Mouse (Mus musculus): ENCODE results near the gene Ctss. TPM values are rescaled to one million over a fixed set of nuclear protein-coding genes. Genes with fewer than 3 reads are reported as not detected.
A peak's percentile ranks its signal among the peaks of the same experiment; 100 is the strongest.

Gene Ctss
- polyA plus RNA-seq, 1 experiment, result 18.1 TPM

GRCm38 (mm10) chr3:95588604-95589086 is 62.1 kb downstream of the Ctss start, which contains the start of gene Golph3l:
Golph3l (plus strand) TSS chr3:95588934.
- Histone ChIP-seq H3K4me1 (ENCODE audit: control insufficient read depth, insufficient read depth, low read length) (0 out of 2 replicates have a peak, but pooled peaks cover 2% of the 10 kb centered on the region), H3K27me3 (replicated peaks; ENCODE audit: control insufficient read depth, insufficient read depth, low read length) (no peaks in the 10 kb centered on the region), H3K4me3 (ENCODE audit: insufficient read depth, low read depth, low read length) (peak within 1 kb of the TSS; percentile 85), H3K36me3 (ENCODE audit: control insufficient read depth, insufficient read depth, low read length) (no peaks in the 10 kb centered on the region; the same call in 1 of the 2 replicates), H3K27ac (ENCODE audit: insufficient read depth, low read depth, low read length) (peak within 1 kb of the TSS; percentile 69)
- DNase-seq, result peak; percentile 99
- TF ChIP-seq POLR2A (IDR thresholded peaks at IDR 0.05; ENCODE audit: low read depth, low read length) (peak; percentile 23), CTCF (conservative IDR thresholded peaks at IDR 0.05; ENCODE audit: insufficient read depth, insufficient read length, low read depth, low read length) (no peak)
- under 1% methylated on average over 12 of the region's 12 CpGs for WGBS

DNA sequence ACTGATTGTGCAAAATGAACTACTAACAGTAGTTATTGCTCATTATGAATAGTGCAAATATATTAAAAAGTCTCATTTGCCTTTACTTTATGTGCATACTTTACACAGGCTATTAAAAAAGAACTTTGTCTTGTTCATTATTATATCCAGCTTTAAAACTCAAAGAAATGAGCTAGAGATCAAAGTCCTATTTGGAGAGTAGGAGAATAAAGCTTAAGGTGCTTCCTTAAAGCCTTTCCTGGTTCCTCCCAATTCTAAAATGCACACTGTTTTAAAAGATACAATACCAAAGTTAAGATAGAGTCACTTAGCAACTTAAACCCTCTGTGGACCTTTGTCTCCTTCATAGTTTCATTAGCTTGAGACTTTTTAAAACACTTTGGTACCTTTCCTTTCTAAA is 72.1 kb downstream of the Ctss start:
- TF ChIP-seq CTCF (conservative IDR thresholded peaks at IDR 0.05; ENCODE audit: insufficient read depth, insufficient read length, low read depth, low read length), result no peak
- TF ChIP-seq POLR2A (IDR thresholded peaks at IDR 0.05; ENCODE audit: low read depth, low read length), result no peak
- Histone ChIP-seq H3K4me1 (ENCODE audit: control insufficient read depth, insufficient read depth, low read length) (0 out of 2 replicates have a peak, but pooled peaks cover 2% of the 10 kb centered on the region), H3K4me3 (ENCODE audit: insufficient read depth, low read depth, low read length) (no peak overlapping the region), H3K36me3 (ENCODE audit: control insufficient read depth, insufficient read depth, low read length) (peaks cover 1% of the 10 kb centered on the region), H3K27me3 (replicated peaks; ENCODE audit: control insufficient read depth, insufficient read depth, low read length) (no peaks in the 10 kb centered on the region), H3K27ac (ENCODE audit: insufficient read depth, low read depth, low read length) (no peak overlapping the region)
- DNase-seq, result no peak

DNA sequence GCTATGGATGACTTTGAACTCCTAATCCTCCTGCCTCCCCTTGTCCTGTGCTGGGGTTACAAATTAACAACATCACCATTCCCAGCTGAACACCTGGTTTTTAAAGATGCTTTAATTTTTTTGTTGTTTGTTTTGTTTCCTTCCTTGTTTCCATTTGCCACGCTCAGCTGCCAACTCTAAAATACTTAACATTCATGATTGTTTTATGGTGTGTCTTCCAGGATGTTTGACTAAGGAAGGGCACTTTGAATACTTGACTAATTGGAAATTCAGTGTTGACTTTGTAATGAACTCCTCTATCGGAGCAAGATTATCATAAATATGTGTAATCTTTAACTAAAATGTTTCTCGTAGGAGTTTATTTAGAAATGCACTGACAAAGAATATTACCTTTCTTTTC is 74.7 kb downstream of the Ctss start:
- Histone ChIP-seq H3K27ac (ENCODE audit: insufficient read depth, low read depth, low read length) (peak overlapping the region; percentile 35), H3K27me3 (replicated peaks; ENCODE audit: control insufficient read depth, insufficient read depth, low read length) (no peaks in the 10 kb centered on the region), H3K36me3 (ENCODE audit: control insufficient read depth, insufficient read depth, low read length) (no peaks in the 10 kb centered on the region; the same call in 1 of the 2 replicates), H3K4me3 (ENCODE audit: insufficient read depth, low read depth, low read length) (no peak overlapping the region), H3K4me1 (ENCODE audit: control insufficient read depth, insufficient read depth, low read length) (0 out of 2 replicates have a peak, but pooled peaks cover 2% of the 10 kb centered on the region)
- DNase-seq, result no peak
- TF ChIP-seq CTCF (conservative IDR thresholded peaks at IDR 0.05; ENCODE audit: insufficient read depth, insufficient read length, low read depth, low read length), result no peak
- TF ChIP-seq POLR2A (IDR thresholded peaks at IDR 0.05; ENCODE audit: low read depth, low read length), result no peak
- 46% methylated on average over 3 of the region's 3 CpGs for WGBS

Other genes with a start within 250 kb of the Ctss start
- 120 and 155 TPM in 2 replicates for gene Mindy1, start 245.4 kb upstream of the Ctss start, polyA plus RNA-seq (2012; rRNA removed)
- gene Prune1, start 244.7 kb upstream of the Ctss start, polyA plus RNA-seq (2012; rRNA removed), result 25.6 and 27.0 TPM in 2 replicates
- gene Anxa9, start 219.6 kb upstream of the Ctss start, polyA plus RNA-seq (2012; rRNA removed), result 5.6 and 6.3 TPM in 2 replicates
- gene Cers2, start 212.0 kb upstream of the Ctss start, polyA plus RNA-seq (2012; rRNA removed), result 143 and 173 TPM in 2 replicates
- 11.4 and 11.6 TPM in 2 replicates for gene Setdb1, start 169.6 kb upstream of the Ctss start, polyA plus RNA-seq (2012; rRNA removed)
- not detected in 2 replicates for gene 4930558C23Rik, start 123.9 kb upstream of the Ctss start, polyA plus RNA-seq (2012; rRNA removed)
- 26.4 and 28.7 TPM in 2 replicates for gene Arnt, start 92.4 kb upstream of the Ctss start, polyA plus RNA-seq (2012; rRNA removed)
- 6.5 and 8.2 TPM in 2 replicates for gene Ctsk, start 27.5 kb upstream of the Ctss start, polyA plus RNA-seq (2012; rRNA removed)
- not detected in 2 replicates for gene Hormad1, start 32.9 kb downstream of the Ctss start, polyA plus RNA-seq (2012; rRNA removed)
- 7.6 and 10.4 TPM in 2 replicates for gene Golph3l, start 62.1 kb downstream of the Ctss start, polyA plus RNA-seq (2012; rRNA removed)
- gene Ensa, start 98.2 kb downstream of the Ctss start, polyA plus RNA-seq (2012; rRNA removed), result 9.9 and 13.2 TPM in 2 replicates
- 31.9 and 43.0 TPM in 2 replicates for gene Mcl1, start 132.0 kb downstream of the Ctss start, polyA plus RNA-seq (2012; rRNA removed)
- 5.2 and 6.0 TPM in 2 replicates for gene Adamtsl4, start 161.1 kb downstream of the Ctss start, polyA plus RNA-seq (2012; rRNA removed)
- gene Ecm1, start 212.8 kb downstream of the Ctss start, polyA plus RNA-seq (2012; rRNA removed), result 494 and 636 TPM in 2 replicates
- gene Tars2, start 233.4 kb downstream of the Ctss start, polyA plus RNA-seq (2012; rRNA removed), result 28.2 and 29.3 TPM in 2 replicates